Mouse (Mus musculus) brain, adult 10 weeks (tissue): ENCODE data around the gene Dlx5. TPM values are rescaled to one million over a fixed set of nuclear protein-coding genes. Genes with fewer than 3 reads are reported as not detected.

ENCODE experiments used
- polyA plus RNA-seq: library from polyadenylated mRNA; stranded (reverse); fragments of 350-450 nt; fragmentation: Illumina TruSeq; extraction: RNeasy Lipid Tissue Mini Kit (QIAGEN cat#74804); gene quantifications from one replicate; pipeline ENCODE4 v1.2.3, GENCODE M21; 2015; ENCODE audit warnings: low read depth, low replicate concordance

Gene Dlx5
- 6.3 TPM for polyA plus RNA-seq

DNA sequence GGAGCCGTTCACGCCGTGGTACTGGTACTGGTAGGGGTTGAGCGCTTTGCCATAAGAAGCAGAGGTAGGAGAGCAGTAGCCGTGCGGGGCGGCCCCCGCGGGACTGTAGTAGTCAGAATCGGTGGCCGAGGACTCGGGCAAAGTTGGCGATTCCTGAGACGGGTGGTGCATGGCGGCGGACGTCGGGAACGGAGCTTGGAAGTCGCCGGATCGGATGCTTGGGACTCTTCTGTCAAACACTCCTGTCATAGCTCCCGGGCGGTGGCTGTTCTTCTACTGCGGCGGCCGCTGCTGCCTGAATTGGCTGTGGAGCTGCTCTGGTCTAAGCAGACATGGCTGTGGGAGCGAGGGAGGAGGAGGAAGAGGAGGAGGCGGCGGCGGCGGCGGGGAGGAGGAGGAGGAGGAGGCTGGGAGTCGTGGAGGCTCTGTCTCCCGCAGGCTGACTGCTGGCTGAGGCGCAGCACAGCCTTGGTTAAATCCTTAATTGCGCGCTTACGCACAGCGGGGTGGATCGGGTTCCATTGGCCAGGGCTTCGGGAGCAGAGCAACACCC, at the start of gene Dlx5:
Gene Dlx5 (minus strand): TSS at position 448 of the 553 bp plus-strand sequence.

GRCm38 (mm10) chr6:6863160-6863870, 18.6 kb downstream of the Dlx5 start, which contains the start of gene Dlx6:
TSS of gene Dlx6 (plus strand) at chr6:6863334.

Other genes starting within 250 kb of the Dlx5 start
- gene Dlx6, start 18.8 kb downstream of the Dlx5 start, polyA plus RNA-seq = 18.0 TPM
- 11.1 TPM for gene Sdhaf3, start 73.9 kb upstream of the Dlx5 start, polyA plus RNA-seq